Mouse (Mus musculus) ES-E14 (cell line): ENCODE measurements around the gene Ankrd28. TPM values are rescaled to one million over a fixed set of nuclear protein-coding genes. Genes with fewer than 3 reads are reported as not detected.

Source experiments
- DNase-seq: peaks from one replicate; pipeline ENCODE4 v3.0.0-alpha.2; 2013; ENCODE audit warnings: low read depth, low spot score
- H3K27ac ChIP-seq: 2 replicates; pipeline ENCODE4 v1.5.1; 2012; ENCODE audit warnings: low read depth, mild to moderate bottlenecking, low read length, moderate library complexity, mixed read lengths; ENCODE audit not compliant: poor library complexity, insufficient read depth, severe bottlenecking
- H3K36me3 ChIP-seq: 2 replicates; pipeline ENCODE4 v1.6.1; 2012; ENCODE audit warnings: mild to moderate bottlenecking, low read length, moderate library complexity, mixed read lengths; ENCODE audit not compliant: control insufficient read depth, poor library complexity, insufficient read depth, severe bottlenecking
- H3K4me1 ChIP-seq, 2 experiments: fragments of 150-350 bp in 1 of 2; sonication (generic) in 1 of 2; 2 replicates each; pipeline ENCODE4 v1.6.1; 2012; ENCODE audit warnings: low read length in 2 of 2, mild to moderate bottlenecking in 1 of 2, mixed read lengths in 1 of 2; ENCODE audit not compliant: control insufficient read depth in 2 of 2, insufficient read depth in 2 of 2, poor library complexity in 1 of 2
- H3K4me3 ChIP-seq, 2 experiments: fragments of 150-350 bp in 1 of 2; sonication (generic) in 1 of 2; 2 replicates each; pipeline ENCODE4 v1.5.1; 2012; ENCODE audit warnings: low read length in 2 of 2, low read depth in 1 of 2, mild to moderate bottlenecking in 1 of 2, mixed read lengths in 1 of 2; ENCODE audit not compliant: insufficient read depth in 1 of 2, poor library complexity in 1 of 2, severe bottlenecking in 1 of 2
- H3K9ac ChIP-seq: 2 replicates; pipeline ENCODE4 v1.6.1; 2012; ENCODE audit warnings: low read depth, mild to moderate bottlenecking, low read length, mixed read lengths; ENCODE audit not compliant: poor library complexity, insufficient read depth, severe bottlenecking
- H3K9me3 ChIP-seq: fragments of 150-350 bp; sonication (generic); 2 replicates; pipeline ENCODE4 v1.6.1; 2012; ENCODE audit warnings: low read depth, mild to moderate bottlenecking, low read length; ENCODE audit not compliant: control insufficient read depth, insufficient read depth
- CHD2 ChIP-seq: IDR thresholded peaks from 2 replicates; pipeline ENCODE4 v1.6.1; 2014; ENCODE audit warnings: mild to moderate bottlenecking, low read depth, low read length, inconsistent platforms
- HCFC1 ChIP-seq: IDR thresholded peaks from 2 replicates; pipeline ENCODE4 v1.6.1; 2012; ENCODE audit warnings: low read length, inconsistent platforms, borderline replicate concordance; ENCODE audit not compliant: insufficient read depth
- MAFK ChIP-seq: IDR thresholded peaks from 2 replicates; pipeline ENCODE4 v1.6.1; 2014; ENCODE audit warnings: mild to moderate bottlenecking, low read depth, low read length, inconsistent platforms; ENCODE audit not compliant: insufficient read depth
- ZC3H11A ChIP-seq: IDR thresholded peaks from 2 replicates; pipeline ENCODE4 v1.6.1; 2012; ENCODE audit warnings: low read depth, mild to moderate bottlenecking, inconsistent platforms, low read length, borderline replicate concordance
- ZNF384 ChIP-seq: IDR thresholded peaks from 2 replicates; pipeline ENCODE4 v1.6.1; 2012; ENCODE audit warnings: low read depth, low read length, inconsistent platforms
- in situ Hi-C, 2 experiments: fragments of 600-800 bp; cut with MboI; formaldehyde crosslinking; loops; one replicate each; pipeline ENCODE4 v1.15.1; 2025; ENCODE audit warnings: low sequenced_read_pairs in 2 of 2, inconsistent platforms in 1 of 2; ENCODE audit not compliant: unreplicated experiment in 2 of 2
- total RNA-seq: library from RNA; depleted of rRNA; stranded (reverse); fragments of 300-350 nt; gene quantifications from 2 replicates; pipeline ENCODE4 v1.2.3, GENCODE M21; 2012; rRNA removed

Gene Ankrd28
- total RNA-seq, 1 experiment = 36.0 TPM

GRCm38 (mm10) chr14:31651206-31651605 is 179.2 kb downstream of the Ankrd28 start:
- H3K27ac ChIP-seq = no peak overlapping the region
- no peaks in the 10 kb centered on the region for H3K4me1 ChIP-seq
- H3K9ac ChIP-seq = no peak overlapping the region
- DNase-seq = no peak
- H3K9me3 ChIP-seq = no peaks in the 10 kb centered on the region
- TF ChIP-seq CHD2 (no peak), ZNF384 (no peak), MAFK (no peak), HCFC1 (no peak), ZC3H11A (no peak)
- H3K36me3 ChIP-seq = no peaks in the 10 kb centered on the region
- in situ Hi-C loops = loop anchor here in 1 of 2 experiments (25.0 kb wide), 1 partner anchor 411 kb away; no protein-coding TSS in a partner anchor
- no peak overlapping the region for H3K4me3 ChIP-seq

GRCm38 (mm10) chr14:31650347-31650746 is 180.1 kb downstream of the Ankrd28 start:
- Histone ChIP-seq H3K9me3 (no peaks in the 10 kb centered on the region), H3K4me1 (no peaks in the 10 kb centered on the region), H3K9ac (no peak overlapping the region), H3K36me3 (no peaks in the 10 kb centered on the region), H3K27ac (no peak overlapping the region), H3K4me3 (no peak overlapping the region)
- no peak for TF ChIP-seq HCFC1
- TF ChIP-seq ZC3H11A = no peak
- TF ChIP-seq ZNF384 = no peak
- TF ChIP-seq CHD2 = no peak
- no peak for TF ChIP-seq MAFK
- no peak for DNase-seq
- in situ Hi-C loops = loop anchor here in 1 of 2 experiments (25.0 kb wide), 1 partner anchor 412 kb away; no protein-coding TSS in a partner anchor

Other genes starting within 250 kb of the Ankrd28 start
- gene Colq, start 239.3 kb downstream of the Ankrd28 start, total RNA-seq = 0.18 TPM in 1 of 2 replicates, not detected in the other
- gene Gm49387, start 189.8 kb downstream of the Ankrd28 start, total RNA-seq = not detected in 2 replicates
- 8.1 and 11.6 TPM in 2 replicates for gene Btd, start 189.6 kb downstream of the Ankrd28 start, total RNA-seq
- gene Hacl1, start 189.4 kb downstream of the Ankrd28 start, total RNA-seq = 6.2 and 8.4 TPM in 2 replicates
- gene Galnt15, start 198.3 kb upstream of the Ankrd28 start, total RNA-seq = 0.05 TPM in 1 of 2 replicates, not detected in the other